Mouse (Mus musculus): ENCODE data around the gene Tsku.

Tsku gene

DNA sequence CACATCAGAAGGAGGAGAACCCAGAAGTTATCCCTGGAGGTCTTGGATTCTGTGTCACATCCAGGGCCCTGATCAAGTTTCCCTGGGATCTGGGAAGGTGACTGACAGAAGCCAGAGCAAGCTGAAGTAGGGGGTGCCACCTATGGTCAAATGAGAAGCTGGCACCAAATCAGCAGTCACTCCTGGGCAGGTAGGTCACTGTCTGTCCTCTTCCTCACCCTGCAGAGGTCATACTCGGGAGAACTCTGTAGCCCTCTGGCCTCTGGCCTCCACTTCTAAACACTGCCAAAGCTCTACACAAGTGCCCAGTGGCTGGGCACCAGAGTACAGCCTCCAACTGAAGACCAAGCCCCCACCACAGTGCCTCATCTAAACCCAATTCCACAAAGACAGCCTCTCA is 3.1 kb downstream of the Tsku start:
- DNase-seq = peak; percentile 49 to 51

DNA sequence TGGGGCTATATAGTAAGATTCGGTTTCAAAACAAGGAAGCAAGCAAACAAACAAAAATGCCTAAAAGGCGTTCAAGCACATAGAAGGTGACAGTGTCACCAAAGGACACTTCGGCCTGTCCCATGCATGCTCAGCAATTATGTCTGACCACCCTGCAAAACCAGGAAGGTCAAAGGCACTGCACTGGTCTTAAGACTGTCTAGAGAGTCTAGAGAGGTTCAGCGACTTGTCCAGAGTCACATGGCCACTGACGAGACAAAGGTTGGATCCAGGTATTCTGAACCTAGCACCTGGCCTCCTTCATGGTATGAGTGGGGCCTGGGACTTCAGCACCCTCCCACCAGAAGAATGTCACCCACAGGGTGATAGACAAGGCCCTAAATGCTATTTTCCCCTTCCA is 3.8 kb downstream of the Tsku start:
- peak in 1 of 2 experiments; percentile 37 for DNase-seq

DNA sequence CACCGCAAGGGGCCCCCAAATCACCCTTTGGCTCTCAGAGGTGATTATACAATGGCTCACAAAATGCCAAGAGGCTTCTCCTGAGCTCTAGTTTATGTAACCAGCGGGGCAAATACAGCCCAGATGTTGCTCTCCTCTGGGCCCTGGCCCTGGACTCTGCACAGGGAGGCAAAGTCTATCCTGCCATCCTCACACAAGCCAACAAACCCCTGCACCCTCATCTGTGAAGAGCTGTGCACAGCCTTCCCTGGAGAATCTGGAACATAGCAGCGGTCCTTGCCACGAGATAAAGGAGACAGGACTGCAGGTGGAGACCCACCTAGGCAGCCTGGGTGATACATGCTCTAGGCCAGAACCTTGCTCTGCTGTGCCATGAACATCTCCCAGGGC is 6.2 kb downstream of the Tsku start:
- DNase-seq = peak; percentile 87 to 90

DNA sequence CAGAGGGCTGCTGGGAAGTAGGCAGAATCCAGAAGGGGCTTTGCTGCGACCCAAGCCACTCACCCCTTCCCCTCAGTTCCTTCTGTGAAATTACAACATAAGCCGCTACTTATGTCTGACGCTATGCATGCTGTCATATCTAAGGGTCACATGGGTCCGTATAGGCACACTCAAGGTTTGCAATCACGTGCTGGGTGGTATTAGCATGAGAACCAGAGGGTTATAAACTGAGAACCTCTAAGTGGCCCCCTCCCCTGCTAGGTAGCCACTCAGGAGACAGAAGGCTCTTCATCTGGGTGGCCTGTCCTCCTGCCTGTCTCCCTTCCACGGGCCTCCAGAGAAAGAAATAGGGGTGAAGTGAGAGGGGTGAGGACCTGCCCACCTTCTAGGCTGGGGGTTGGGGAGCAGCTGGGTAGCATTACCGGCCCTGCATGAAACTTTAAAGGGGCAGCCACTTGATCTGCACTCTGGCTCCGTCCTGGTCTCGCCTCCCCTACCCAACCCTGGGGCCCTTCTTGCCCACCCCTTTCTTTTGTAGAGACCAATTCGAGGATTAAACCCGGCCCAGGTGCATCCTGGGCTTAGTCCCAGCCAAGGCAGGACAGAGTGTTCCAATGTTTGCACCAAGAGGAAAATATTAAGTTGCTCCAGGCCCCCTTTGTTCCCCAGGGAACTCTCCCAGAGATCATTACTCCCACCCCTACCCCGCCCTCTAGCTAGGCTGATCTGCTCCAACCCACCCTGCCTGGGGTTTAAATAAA is 6.8 kb downstream of the Tsku start:
- peak; percentile 53 to 59 for DNase-seq

DNA sequence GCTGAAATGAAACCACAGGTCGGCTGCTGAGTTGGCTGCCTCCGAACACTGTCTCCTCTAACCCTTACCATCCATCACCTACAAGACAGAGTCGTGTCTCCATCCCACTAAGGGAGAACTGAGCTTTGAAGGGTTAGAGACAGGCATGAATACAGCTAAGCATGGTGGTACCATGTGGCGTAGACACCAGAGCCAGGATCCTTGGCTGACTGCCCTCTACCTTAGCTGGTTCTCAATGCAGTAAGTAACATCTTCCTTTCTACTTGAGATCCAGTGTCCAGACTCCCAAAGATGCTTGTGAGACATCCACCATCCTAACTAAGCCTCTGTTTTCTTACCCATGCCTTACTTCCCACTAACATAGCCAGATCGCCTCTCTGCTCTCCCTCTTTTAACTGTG is 7.5 kb downstream of the Tsku start:
- no peak for DNase-seq

DNA sequence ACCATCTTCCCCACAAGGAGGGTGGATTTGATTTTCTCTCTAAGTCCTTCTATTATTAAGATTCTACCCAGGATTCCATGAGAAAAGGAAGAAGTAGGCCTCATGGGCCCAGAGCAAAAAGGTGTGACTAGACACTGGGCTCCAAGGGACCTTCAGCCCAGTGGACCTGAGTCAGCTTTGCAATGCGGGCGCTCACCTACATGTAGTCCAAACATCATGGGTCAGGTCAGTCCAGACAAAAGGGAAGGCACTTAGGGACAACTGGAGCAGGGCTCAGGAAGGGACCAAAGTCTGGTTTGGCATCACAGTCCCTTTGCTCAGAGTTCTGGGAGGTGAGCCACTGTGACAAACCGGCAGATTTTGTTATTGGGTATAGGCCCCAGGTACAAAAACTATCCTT is 9.6 kb downstream of the Tsku start:
- peak; percentile 58 to 61 for DNase-seq

DNA sequence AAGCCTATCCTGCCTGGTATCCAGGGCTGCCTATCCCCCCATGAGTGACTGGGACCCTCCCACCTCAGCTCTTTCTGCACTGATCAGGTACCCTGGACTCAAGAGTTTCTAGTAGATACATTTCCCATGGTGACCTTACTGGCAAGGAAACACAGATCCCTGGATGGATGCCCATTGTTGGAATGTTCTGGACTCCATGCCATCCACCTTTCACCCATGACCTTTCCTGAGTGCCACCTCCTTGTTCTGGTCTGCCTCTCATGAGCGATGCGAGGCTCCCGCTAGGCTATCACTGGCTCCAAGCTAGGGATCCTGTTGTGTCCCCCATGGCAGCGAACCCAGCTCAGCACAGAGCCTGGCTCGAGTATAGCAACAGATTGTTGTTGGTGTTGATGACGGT is 11.3 kb downstream of the Tsku start:
- DNase-seq = peak; percentile 45 to 58

DNA sequence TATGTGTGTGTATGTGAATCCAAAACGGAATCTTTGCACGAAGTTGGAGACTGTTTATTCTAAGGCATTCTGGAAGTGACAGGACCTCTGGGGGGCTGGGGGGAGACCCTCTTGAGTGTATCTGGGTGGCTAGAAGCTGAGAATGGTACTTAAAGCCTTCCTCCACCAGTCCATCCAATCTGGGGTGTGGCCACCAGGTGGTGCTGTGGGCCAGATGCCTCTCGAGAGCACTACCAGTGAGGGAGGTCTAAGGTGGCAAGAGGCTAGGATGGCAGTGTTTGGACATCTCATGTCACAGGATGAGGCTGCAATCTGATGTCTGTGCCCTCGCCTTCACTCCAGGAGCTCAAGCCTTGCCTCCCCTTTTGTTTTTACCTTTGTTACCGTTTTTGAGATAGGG is 12.0 kb downstream of the Tsku start:
- DNase-seq = peak; percentile 86 to 96

DNA sequence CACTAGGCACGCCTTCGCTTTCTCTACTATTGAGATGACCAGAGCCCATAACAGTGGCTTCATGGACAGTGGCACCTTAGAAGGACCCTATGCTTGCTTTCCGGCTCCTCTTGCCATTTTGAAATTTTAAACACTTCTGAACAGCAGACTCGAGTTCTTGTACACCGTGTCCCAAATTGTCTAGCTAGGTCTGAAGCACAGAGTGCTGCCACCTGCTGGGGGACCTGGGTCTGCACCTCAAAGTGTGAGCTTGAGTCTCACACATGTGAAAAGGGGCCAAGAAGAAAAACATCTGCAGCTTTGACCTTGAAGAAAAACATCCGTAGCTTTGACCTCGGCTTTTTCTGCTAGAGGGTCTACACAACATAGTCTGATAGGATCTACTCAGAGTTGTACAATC is 13.1 kb downstream of the Tsku start:
- peak; percentile 67 to 86 for DNase-seq

DNA sequence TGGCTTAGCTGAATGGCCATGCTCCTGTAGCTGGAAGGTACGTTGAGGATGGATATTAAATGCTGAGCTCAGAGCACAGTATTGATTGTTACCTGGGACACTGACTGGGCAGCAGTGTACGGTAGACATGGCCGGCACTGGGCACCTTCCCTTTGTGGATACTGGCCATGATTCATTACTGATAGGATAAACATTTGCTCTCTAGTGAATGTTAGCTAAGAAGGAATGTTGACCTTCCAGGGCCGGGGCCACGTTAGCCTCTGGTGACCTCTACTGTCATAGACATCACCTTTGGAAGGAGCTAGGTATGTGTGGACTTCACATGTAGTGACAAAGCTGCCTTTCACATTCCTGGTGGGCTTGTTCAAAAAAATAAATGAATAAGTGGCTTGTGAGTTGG is 13.7 kb downstream of the Tsku start:
- no peak for DNase-seq

DNA sequence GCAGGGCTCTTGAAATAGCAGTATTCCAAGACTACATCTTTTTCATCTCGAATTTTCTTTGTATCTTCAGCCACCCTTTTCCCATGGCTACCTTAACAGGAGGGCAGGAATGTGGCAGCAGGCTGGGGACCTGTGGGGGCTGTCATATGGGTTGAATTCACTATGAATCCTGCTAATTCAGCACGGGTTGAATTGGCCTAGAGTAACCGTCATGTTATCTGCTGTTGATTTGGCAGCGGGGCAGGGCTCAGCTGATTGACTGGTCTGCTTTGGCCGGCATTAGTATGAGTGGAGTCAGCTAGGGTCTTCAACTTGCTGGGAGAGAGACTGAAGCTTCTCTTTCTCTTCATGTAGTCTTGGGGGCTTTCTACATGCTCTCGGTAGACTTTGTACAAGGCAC is 16.1 kb downstream of the Tsku start:
- no peak for DNase-seq

DNA sequence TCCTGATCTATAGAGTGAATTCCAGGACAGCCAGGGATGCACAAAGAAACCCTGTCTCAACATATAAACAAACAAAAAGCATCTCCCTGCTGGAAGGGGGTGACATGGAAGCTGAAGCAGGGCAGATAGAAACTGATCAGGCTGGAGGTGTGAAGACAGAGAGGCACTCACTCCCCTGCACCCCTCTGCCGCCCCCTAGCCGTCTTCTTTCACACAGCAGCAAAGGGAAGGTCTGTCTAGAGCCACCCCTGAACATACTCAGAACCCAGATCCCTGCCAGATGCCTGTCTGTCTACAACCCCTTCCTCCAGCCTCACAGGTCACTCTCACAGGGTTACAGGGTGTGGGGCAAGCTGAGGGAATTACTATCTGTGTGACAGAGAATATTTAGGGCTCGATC is 16.8 kb downstream of the Tsku start:
- peak in 1 of 2 experiments; percentile 77 for DNase-seq

DNA sequence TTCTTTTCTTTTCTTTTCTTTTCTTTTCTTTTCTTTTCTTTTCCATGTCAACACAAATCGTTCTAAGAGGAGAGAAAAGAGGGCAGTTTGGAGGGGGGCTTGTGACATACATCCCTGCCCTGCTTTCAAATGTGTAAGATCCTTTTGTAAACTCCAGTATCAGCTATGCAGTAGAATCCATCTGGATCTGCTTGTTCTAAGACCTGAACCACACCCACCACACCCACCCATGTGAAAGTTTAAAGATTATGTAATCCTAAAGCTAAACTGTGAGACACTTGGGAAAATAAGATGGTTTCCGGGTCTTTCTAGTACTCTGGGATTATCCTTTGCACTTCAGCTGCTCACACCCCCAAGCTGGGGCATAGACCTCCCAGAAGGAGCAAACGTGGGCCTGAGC is 18.9 kb downstream of the Tsku start:
- DNase-seq = no peak

DNA sequence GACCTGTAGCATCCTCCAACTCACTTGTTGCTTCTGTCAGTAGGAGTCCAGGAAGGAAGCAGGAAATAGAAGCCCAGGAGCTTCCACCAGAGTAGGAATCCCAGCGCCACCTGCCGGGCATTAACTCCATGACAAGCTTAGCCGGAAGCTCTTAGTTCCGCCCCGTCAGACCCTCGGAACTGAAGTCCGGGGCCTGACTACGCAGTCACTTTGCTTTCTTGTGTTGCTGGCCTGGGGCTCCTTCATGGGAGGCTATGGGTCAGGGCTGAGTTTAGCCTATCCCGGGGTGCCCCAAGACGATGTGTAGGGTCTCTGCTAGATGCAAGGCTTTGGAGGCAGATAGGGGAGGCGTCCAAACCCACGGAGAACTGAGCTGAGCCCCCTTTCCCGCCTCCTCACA is 19.7 kb downstream of the Tsku start:
- peak; percentile 88 to 96 for DNase-seq

DNA sequence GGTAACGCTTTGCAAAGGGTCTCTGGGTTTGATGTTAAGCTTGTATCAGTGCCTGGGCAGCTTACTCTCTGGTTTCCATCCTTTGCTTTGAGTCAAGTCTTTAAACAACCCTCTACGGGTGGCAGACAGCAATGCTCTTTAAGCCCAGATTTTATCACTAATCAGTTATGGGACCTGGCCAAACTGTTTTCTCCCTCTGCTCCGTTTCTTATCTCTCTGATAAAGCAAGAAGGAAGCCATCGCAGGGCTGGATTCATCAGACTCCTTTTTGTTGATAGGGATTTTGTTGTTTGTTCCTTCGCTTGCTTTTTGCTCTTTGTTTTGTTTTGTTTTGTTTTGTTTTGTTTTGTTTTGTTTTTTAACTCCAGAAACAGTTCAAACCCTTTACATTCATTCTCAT is 20.8 kb downstream of the Tsku start:
- DNase-seq = no peak

DNA sequence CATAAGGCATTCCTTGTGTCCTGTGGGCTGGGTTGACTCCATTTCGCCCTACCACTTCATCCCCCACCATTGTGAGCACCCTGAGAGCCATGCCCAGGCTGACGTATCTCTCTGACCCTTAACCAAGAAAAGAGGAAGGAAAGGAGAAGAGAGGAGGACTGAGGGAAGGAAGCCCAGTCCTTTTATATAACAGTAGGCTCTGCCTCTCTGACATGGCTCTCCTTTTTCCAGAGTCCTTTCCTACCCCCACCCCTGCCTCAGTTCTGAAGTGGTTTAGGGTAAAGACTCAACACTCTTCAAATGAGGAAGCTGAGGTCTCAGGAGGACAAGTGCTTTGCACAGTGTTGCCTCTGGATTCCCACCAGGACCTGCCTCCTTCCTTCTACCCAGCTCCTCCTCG is 27.1 kb downstream of the Tsku start:
- no peak for DNase-seq

DNA sequence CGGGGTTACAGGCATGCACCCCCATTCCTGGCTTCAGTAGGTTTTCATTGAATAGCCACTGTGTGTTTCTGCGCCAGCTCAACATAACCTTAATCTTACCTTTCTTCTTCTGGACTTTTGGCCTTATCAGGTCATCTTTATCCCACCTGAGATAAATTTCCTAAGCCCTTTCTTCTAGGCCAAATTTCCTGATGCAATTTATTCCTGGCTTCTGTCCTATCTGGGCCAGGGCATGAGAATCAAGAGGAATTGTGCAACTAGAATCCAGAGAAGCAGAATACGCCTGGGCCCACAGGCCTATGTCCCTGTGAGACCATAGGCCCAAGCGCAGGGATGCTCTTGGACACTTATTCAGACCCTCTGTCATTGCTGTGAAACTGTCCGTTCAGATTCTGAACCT is 27.6 kb downstream of the Tsku start:
- no peak for DNase-seq

DNA sequence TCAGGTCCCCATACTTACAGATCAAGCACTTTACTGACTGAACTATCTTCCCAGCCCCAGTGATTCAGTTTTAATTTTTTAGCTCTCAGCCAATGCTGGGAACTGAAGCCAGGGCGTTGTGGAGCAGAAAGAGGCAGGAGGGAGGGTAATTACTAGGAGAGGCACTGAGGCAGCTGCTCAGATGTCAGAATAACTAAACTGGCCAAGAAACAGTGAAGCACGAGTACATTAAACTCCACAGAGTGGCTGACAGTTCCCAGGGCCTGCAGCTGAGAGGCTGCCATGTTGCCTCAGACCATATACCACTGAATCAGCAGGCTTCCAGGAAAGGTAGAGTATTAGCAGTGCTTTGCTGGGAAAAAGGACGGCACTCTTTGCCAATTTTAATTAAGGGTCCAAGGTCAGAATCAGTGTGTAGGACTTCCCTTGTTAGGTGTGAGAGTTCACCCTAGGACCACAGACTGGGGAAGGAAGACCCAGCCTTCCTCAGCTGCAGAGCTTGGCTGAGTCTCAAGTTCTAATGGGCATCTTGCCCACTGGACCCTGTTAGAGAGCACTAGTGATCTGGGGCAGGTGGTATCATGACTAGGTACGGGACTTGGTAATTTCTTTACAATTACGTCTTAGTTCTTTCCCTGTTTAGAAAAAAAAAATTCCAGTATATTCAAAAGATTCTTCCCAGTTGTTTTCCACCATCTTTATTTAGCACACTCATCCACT is 28.3 kb downstream of the Tsku start:
- peak; percentile 35 to 62 for DNase-seq

DNA sequence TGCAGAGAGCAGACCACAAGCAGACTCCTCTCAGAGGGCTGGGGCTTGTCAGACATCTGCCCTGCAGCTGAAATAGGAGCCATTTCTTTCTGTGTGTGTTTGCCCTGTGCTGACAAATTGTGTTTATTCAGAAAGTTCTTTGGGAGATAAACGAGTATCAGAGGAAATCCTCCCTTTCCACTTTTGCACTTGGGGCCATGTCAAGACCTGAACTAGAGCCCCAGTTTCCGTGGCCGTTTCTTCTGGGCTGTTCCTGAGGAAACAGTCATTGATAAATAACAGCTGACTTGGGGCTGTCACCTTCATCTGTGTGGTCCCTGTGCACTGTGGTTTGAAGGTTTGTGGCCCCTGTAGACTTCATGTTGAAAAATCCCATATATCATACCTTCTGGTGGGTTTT is 29.2 kb downstream of the Tsku start:
- DNase-seq = peak in 1 of 2 experiments; percentile 23

DNA sequence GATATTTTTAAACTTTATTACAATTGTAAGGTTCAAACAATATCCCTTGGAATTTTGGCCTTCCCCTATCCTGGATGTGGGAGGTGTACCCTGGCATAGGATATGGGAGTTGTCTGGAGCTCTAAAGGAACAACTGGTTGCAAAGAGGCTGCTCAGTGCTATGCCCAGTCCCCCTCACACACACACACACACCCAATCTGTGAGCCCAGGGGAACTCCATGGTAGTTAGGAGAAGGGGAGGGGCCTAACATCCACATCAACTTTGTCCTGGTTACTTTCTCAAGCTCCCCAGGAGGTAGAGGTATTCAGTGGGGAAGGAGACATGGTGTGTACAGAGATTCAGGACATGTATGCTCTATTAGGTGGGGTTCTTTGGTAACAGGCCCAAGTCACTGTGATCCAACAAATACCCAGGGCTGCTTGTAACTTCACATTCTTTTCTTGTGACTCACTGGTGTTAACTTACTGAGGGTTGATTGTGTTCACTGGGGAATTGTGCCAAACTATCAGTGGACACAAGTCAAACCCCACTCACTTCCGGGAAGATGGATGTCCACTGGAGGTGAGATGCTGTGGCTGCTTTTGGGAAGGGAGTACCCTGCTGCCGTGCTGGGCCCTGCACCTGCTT is 30.6 kb downstream of the Tsku start:
- no peak for DNase-seq

DNA sequence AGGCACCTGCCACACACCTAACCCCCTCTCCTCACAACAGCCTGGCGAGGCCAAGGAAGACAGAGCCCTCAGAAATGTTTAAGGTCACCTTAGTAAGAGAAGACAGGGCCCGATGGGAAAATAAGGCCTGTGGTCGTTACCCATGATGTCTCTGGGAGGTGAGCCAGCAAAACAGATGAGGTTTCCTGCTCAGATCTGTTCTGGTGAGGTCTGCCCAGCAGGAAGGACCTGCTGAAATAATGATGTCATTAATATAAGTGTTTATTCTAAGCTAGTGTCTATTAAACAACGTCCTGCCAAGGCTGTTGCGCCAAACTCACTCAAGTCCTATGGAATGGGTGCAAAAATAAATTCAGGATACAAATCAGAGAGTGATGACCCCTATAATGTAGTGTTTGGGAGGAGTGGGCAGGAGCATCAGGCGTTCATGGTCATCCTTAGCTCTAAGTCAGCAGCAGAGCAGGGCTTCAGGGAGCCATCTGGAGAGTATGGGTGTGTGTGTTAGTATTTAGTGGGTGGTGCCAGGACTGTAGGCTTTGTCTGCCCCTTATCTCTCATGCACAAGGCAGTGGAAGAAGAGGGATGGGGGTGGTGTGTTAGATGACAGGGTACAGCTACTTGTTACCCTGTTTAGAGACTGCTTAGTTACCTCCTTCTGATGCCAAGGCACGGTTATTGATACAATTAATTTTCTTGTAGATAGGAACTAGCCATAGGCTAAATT is 31.3 kb downstream of the Tsku start:
- no peak for DNase-seq

DNA sequence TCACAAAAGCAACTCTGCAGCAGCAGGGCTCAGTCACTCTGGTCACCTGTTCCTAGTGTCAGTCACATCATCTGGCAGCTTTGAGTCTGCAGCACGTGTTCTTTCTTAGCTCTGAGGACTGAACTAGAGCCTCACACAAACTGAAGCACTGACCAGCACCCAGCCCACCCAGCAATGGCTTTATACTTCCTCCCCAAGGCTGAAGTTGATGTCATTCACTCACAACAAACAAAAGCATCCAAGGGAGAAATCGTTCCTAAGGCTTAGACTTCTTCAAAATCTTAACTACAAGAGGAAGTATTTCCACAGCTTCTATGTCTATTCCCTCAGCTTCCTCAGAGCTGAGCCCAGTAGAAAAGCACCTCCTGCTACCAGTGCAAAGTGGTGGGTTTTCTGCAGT is 32.8 kb downstream of the Tsku start:
- DNase-seq = no peak

DNA sequence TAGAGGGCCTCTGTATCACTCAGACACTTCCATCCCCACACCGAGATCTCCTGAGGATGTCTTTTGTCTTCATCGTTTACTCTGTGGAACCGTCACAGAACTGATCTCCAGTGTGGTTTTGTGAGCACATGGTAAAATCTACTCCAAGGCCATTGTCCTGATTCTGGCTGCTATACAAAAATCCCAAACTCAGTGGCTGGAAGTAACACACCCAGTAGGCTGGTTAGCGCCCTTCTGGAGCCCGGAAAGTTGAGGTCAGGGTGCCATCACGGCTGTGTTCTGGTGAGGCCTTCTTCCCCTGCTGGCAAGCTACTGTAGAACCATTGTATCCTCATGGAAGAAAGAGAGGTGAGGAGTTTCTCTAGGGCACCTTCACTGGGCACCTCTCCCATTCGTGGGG is 35.1 kb downstream of the Tsku start:
- DNase-seq = no peak
